Mouse (Mus musculus): ENCODE measurements around the gene Prune1. TPM values are rescaled to one million over a fixed set of nuclear protein-coding genes. Genes with fewer than 3 reads are reported as not detected.

Gene Prune1
- polyA plus RNA-seq, 1 experiment from 2014 or later: 26.8 TPM

DNA sequence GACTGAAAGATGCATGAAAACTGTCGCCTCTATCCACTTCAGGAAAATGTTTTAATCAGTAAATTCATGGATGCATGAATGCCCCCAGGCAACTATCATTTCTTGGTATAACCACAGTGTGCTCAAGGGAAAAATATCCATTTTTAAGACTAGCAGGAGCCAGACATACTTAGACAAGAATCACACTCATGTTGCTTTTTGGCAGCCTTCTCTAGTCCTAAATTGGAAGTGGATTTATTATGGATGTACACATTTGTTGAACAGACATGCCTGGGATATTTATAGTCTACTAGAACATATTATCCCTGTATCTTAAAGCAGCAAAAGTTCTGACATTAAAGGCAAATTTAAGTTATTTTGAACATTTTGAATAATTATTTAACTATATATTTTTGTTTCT is 17.2 kb downstream of the Prune1 start:
- WGBS: 91% methylated on average over 1 of the region's 1 CpGs
- no peak overlapping the region for H3K27ac ChIP-seq (replicated peaks; ENCODE audit: low read depth, low read length)
- no peak overlapping the region for H3K4me3 ChIP-seq (ENCODE audit: low read depth, low read length)
- no peak overlapping the region for H3K9ac ChIP-seq (ENCODE audit: low read length)
- H3K36me3 ChIP-seq (ENCODE audit: control insufficient read depth, insufficient read depth, low read length): peaks cover 8% of the 10 kb centered on the region
- ATAC-seq (ENCODE audit: insufficient number of reproducible peaks, low FRiP score, low TSS enrichment, low read depth) (no peak), DNase-seq (ENCODE audit: low spot score) (no peak)
- no peak overlapping the region for H3K4me2 ChIP-seq (ENCODE audit: low read depth, severe bottlenecking)
- no peaks in the 10 kb centered on the region for H3K4me1 ChIP-seq (ENCODE audit: control insufficient read depth, insufficient read depth, low read length)
- H3K9me3 ChIP-seq (ENCODE audit: control insufficient read depth, low read length): no peaks in the 10 kb centered on the region
- H3K27me3 ChIP-seq (ENCODE audit: control insufficient read depth, insufficient read depth, low read length): no peaks in the 10 kb centered on the region

DNA sequence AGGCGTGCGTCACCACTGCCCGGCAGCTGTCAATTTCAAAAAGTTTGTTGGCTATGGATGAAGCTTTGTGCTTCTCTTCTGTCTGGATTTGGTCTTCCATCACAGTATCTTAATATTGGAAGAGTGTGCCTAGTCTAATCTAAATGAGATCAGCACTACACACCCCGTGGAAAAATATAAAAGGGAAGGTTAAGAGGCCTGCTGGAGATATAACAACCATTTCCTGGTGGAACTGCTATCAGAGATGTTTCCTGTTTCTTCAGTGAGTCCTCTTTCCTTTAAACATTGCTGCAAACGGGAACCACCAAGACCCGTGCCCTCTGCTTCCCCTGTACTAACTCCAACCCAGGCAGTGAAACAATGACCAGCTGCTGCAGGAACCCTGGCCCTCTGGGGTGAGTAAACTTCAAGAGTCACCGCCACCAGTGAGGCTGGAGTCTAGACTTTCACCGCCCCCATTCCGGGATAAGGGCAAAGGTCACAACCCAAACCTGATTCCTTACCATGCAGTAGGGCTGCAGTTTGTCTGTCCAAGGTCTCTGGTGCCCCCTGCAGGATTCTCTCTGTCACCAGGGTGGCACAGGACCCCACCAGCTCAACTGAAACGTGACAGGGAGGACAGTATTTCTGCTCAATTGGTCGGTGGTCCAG is 18.7 kb downstream of the Prune1 start:
- Histone ChIP-seq H3K36me3 (ENCODE audit: control insufficient read depth, insufficient read depth, low read length) (peaks cover 8% of the 10 kb centered on the region), H3K4me3 (ENCODE audit: low read depth, low read length) (no peak overlapping the region), H3K9me3 (ENCODE audit: control insufficient read depth, low read length) (no peaks in the 10 kb centered on the region), H3K4me2 (ENCODE audit: low read depth, severe bottlenecking) (no peak overlapping the region), H3K27me3 (ENCODE audit: control insufficient read depth, insufficient read depth, low read length) (no peaks in the 10 kb centered on the region), H3K4me1 (ENCODE audit: control insufficient read depth, insufficient read depth, low read length) (no peaks in the 10 kb centered on the region), H3K27ac (replicated peaks; ENCODE audit: low read depth, low read length) (no peak overlapping the region), H3K9ac (ENCODE audit: low read length) (no peak overlapping the region)
- DNase-seq (ENCODE audit: low spot score) (peak; percentile 82), ATAC-seq (ENCODE audit: insufficient number of reproducible peaks, low FRiP score, low TSS enrichment, low read depth) (no peak)
- 45% methylated on average over 11 of the region's 11 CpGs for WGBS

DNA sequence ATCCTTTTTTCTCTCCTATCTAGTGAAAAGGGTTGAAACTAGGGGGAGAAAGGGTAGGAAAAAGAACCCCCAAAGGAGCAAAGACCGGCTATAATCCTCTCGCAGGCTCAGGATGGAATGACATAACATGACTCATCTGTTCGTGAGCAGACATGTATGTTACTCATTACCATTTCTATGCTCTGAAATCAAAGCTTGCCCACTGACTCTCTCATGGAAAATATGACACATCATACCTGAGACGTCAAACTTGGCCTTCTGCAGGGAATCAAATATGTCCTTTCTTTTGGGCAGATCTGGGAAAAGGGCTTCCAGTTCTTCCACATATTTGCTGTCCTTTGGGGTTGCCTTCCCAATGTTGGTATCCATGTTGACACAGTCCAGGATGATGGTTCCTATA is 19.9 kb downstream of the Prune1 start:
- Histone ChIP-seq H3K27ac (replicated peaks; ENCODE audit: low read depth, low read length) (no peak overlapping the region), H3K4me1 (ENCODE audit: control insufficient read depth, insufficient read depth, low read length) (no peaks in the 10 kb centered on the region), H3K36me3 (ENCODE audit: control insufficient read depth, insufficient read depth, low read length) (peaks cover 7% of the 10 kb centered on the region), H3K9ac (ENCODE audit: low read length) (no peak overlapping the region), H3K4me2 (ENCODE audit: low read depth, severe bottlenecking) (no peak overlapping the region), H3K27me3 (ENCODE audit: control insufficient read depth, insufficient read depth, low read length) (no peaks in the 10 kb centered on the region), H3K9me3 (ENCODE audit: control insufficient read depth, low read length) (no peaks in the 10 kb centered on the region), H3K4me3 (ENCODE audit: low read depth, low read length) (no peak overlapping the region)
- no peak for DNase-seq (ENCODE audit: low spot score)
- WGBS: 92% methylated on average over 4 of the region's 4 CpGs
- no peak for ATAC-seq (ENCODE audit: insufficient number of reproducible peaks, low FRiP score, low TSS enrichment, low read depth)

DNA sequence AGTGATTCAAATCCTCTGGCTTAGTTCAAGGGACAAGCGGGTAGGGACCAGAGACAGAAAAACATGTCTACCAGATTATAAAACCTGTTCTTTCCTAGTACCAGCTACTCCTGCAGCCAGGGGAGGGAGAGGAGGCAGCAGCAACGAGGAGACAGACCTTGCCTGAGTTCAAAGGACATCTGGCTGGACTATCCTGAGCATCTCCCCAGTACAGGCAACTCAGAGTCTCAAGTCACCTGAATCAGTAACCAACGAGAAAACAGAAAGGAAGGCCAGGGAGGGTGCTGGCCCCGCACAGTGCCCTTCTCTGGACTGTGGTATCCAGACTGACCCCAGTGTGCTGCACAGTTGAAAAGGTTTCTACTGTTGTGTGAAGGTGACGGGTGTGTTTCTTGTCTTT is 24.9 kb downstream of the Prune1 start:
- Histone ChIP-seq H3K27ac (replicated peaks; ENCODE audit: low read depth, low read length) (no peak overlapping the region), H3K9me3 (ENCODE audit: control insufficient read depth, low read length) (no peaks in the 10 kb centered on the region), H3K36me3 (ENCODE audit: control insufficient read depth, insufficient read depth, low read length) (peaks cover 9% of the 10 kb centered on the region), H3K4me1 (ENCODE audit: control insufficient read depth, insufficient read depth, low read length) (no peaks in the 10 kb centered on the region), H3K4me3 (ENCODE audit: low read depth, low read length) (no peak overlapping the region), H3K9ac (ENCODE audit: low read length) (no peak overlapping the region), H3K27me3 (ENCODE audit: control insufficient read depth, insufficient read depth, low read length) (no peaks in the 10 kb centered on the region), H3K4me2 (ENCODE audit: low read depth, severe bottlenecking) (no peak overlapping the region; the same call in 1 of the 2 replicates)
- 82% methylated on average over 5 of the region's 5 CpGs for WGBS
- ATAC-seq (ENCODE audit: insufficient number of reproducible peaks, low FRiP score, low TSS enrichment, low read depth): no peak
- no peak for DNase-seq (ENCODE audit: low spot score)

DNA sequence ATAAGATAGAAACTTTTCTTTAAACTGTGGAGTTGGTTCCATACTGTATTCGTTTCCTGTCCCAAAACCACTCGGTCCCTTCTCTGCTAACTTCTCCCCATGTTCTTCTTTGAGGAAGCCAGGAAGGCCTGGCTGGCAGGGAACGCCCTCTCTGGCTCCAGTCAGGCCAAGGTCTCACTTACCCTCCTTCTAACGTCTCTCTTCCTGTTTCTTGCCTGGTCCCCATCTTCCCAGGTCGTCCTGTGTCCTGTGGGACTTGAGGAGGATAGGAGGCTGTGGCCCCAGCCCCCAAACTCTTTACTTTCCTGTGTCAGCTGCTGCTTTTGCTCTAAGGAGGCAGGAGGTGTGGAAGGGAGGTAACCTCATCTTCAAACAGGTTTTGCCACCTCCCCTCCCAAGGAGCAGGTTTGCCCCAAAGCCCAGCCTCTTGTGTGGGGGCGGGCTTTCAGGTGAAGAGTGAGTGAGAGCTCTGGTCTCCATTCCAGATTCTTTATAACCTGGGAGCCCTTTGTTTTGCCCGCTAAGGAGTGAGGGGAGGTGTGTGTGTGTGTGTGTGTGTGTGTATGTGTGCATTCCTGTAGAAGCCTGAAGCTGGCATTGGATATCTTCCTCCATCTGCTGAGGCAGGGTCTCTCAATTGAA is 31.0 kb downstream of the Prune1 start, which contains the start of gene Bnipl:
Bnipl (minus strand) TSS at position 411 of the 642 bp plus-strand sequence.
- DNase-seq (ENCODE audit: low spot score) (no peak), ATAC-seq (ENCODE audit: insufficient number of reproducible peaks, low FRiP score, low TSS enrichment, low read depth) (no peak)
- Histone ChIP-seq H3K4me3 (ENCODE audit: low read depth, low read length) (no peak within 1 kb of the TSS), H3K36me3 (ENCODE audit: control insufficient read depth, insufficient read depth, low read length) (no peaks in the 10 kb centered on the region), H3K4me2 (ENCODE audit: low read depth, severe bottlenecking) (no peak within 1 kb of the TSS), H3K27me3 (ENCODE audit: control insufficient read depth, insufficient read depth, low read length) (no peaks in the 10 kb centered on the region), H3K4me1 (ENCODE audit: control insufficient read depth, insufficient read depth, low read length) (no peaks in the 10 kb centered on the region), H3K9me3 (ENCODE audit: control insufficient read depth, low read length) (no peaks in the 10 kb centered on the region), H3K9ac (ENCODE audit: low read length) (peak within 1 kb of the TSS; percentile 17; the same call in 1 of the 2 replicates), H3K27ac (replicated peaks; ENCODE audit: low read depth, low read length) (no peak within 1 kb of the TSS)
- WGBS: 43% methylated on average over 7 of the region's 7 CpGs

DNA sequence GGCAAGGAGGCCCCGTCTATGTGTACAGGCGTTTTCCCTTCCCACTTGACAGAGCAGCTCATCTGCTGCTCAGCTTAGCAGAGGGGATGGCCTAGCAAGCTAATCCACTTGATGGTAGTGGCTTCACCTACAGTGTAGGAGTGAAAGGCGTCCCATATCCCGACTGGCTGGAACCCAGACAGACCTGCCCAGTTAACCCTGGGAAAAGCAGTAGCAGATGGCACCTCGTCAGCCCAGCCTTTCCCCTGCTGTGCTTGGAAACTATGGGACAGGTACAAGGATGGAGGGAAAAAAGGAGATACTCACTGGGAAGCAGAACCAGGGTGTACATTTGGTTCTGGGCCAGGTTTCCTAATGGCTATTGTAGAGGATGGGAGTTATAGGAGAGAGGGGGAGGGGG is 31.5 kb downstream of the Prune1 start:
- Histone ChIP-seq H3K9ac (ENCODE audit: low read length) (no peak overlapping the region; the same call in 1 of the 2 replicates), H3K27ac (replicated peaks; ENCODE audit: low read depth, low read length) (no peak overlapping the region), H3K36me3 (ENCODE audit: control insufficient read depth, insufficient read depth, low read length) (no peaks in the 10 kb centered on the region), H3K9me3 (ENCODE audit: control insufficient read depth, low read length) (no peaks in the 10 kb centered on the region), H3K27me3 (ENCODE audit: control insufficient read depth, insufficient read depth, low read length) (no peaks in the 10 kb centered on the region), H3K4me2 (ENCODE audit: low read depth, severe bottlenecking) (no peak overlapping the region), H3K4me3 (ENCODE audit: low read depth, low read length) (no peak overlapping the region), H3K4me1 (ENCODE audit: control insufficient read depth, insufficient read depth, low read length) (no peaks in the 10 kb centered on the region)
- 73% methylated on average over 5 of the region's 5 CpGs for WGBS
- ATAC-seq (ENCODE audit: insufficient number of reproducible peaks, low FRiP score, low TSS enrichment, low read depth): no peak
- no peak for DNase-seq (ENCODE audit: low spot score)

DNA sequence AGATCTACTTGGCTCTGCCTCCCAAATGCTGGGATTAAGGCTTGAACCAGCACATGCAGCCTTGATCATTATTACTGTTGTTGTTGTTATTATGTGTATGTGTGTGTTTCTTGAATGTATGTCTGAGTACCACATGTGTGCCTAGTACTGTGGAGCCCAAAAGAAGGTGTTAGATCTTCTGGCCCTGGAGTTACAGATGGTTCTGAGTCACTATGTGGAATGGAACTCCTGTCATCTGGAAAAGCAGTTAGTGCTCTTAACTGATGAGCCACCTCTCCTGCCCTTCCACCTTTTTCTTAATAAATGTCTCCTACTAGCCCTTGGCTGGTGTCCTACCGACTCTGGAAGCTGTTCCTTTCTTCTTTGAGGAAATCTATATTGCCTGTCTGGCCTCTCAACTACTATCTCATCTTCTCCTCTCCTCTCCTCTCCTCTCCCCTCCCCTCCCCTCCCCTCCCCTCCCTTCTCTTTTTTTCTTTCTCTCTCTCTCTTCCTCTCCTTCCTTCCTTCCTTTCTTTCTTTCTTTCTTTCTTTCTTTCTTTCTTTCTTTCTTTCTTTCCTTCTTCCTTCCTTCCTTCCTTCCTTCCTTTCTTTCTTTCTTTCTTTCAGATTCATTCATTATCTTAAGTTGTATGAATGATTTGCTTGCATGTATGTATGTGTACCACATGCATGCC is 34.1 kb downstream of the Prune1 start:
- no peaks in the 10 kb centered on the region for H3K36me3 ChIP-seq (ENCODE audit: control insufficient read depth, insufficient read depth, low read length)
- H3K4me2 ChIP-seq (ENCODE audit: low read depth, severe bottlenecking): no peak overlapping the region
- no peaks in the 10 kb centered on the region for H3K4me1 ChIP-seq (ENCODE audit: control insufficient read depth, insufficient read depth, low read length)
- no peaks in the 10 kb centered on the region for H3K27me3 ChIP-seq (ENCODE audit: control insufficient read depth, insufficient read depth, low read length)
- no peaks in the 10 kb centered on the region for H3K9me3 ChIP-seq (ENCODE audit: control insufficient read depth, low read length)
- WGBS: 76% methylated on average over 1 of the region's 1 CpGs
- DNase-seq (ENCODE audit: low spot score): no peak
- H3K4me3 ChIP-seq (ENCODE audit: low read depth, low read length): no peak overlapping the region
- ATAC-seq (ENCODE audit: insufficient number of reproducible peaks, low FRiP score, low TSS enrichment, low read depth): no peak
- no peak overlapping the region for H3K9ac ChIP-seq (ENCODE audit: low read length)
- H3K27ac ChIP-seq (replicated peaks; ENCODE audit: low read depth, low read length): no peak overlapping the region

DNA sequence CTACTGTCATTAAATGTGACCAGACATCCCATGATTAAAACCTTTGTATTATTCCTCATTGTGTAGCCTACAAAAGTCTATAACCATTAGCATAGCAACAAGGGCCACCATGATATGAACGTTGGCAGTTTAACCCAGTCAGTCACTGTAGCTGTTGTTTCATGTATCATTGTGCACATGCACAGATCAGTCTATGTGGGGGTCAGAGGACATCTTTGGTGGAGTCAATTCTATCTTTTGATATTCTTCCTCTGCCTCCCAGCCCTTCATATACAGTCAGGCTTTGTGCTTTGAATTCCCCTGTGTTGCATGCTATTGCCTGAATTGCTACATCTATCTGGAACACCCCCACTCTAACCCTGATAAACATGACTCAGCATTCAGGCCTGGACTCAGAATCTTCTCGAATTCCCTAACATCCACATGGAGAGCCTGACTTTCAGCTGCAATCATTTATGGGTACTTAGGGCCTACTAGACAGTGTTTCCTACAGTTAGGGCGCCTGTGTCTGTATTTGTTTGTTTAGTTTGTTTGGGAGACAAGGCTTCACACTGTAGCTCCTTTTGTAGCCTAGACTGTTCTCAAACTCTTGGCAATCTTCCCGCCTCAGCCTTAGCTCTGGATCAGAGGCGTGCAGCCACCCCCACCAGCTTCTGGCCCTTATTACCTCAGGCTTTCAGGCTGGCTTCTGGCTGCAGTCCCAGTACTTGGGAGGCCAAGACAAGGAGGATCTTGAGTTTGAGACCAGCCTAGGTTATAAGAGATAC is 35.2 kb downstream of the Prune1 start:
- no peaks in the 10 kb centered on the region for H3K9me3 ChIP-seq (ENCODE audit: control insufficient read depth, low read length)
- H3K4me3 ChIP-seq (ENCODE audit: low read depth, low read length): no peak overlapping the region
- no peaks in the 10 kb centered on the region for H3K4me1 ChIP-seq (ENCODE audit: control insufficient read depth, insufficient read depth, low read length)
- WGBS: 88% methylated on average over 5 of the region's 5 CpGs
- H3K9ac ChIP-seq (ENCODE audit: low read length): no peak overlapping the region
- H3K27ac ChIP-seq (replicated peaks; ENCODE audit: low read depth, low read length): no peak overlapping the region
- H3K4me2 ChIP-seq (ENCODE audit: low read depth, severe bottlenecking): no peak overlapping the region
- DNase-seq (ENCODE audit: low spot score) (no peak), ATAC-seq (ENCODE audit: insufficient number of reproducible peaks, low FRiP score, low TSS enrichment, low read depth) (no peak)
- H3K36me3 ChIP-seq (ENCODE audit: control insufficient read depth, insufficient read depth, low read length): no peaks in the 10 kb centered on the region
- no peaks in the 10 kb centered on the region for H3K27me3 ChIP-seq (ENCODE audit: control insufficient read depth, insufficient read depth, low read length)

Measured in limb, embryonic 11.5 days (tissue).